Mouse (Mus musculus): ENCODE measurements around the gene Chid1.

Gene Chid1

DNA sequence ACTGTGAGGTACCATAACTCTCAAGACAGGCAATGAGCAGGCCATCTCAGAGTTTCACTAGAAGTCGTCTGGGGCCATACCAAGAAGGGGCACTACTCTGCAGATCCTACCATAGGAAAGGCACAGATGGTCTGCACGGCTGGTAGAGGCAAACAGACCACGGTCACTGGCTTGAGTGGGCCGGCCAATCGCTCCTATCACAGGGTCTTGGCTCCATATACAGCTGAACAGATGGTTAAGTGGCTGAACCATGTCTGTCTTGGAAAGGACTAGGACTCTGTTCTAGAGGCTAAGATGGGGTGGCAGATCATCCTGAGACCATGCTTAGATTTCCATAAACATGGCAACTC is 37.1 kb downstream of the Chid1 start:
- DNase-seq (ENCODE audit: low spot score in 2 of 2) = no peak

DNA sequence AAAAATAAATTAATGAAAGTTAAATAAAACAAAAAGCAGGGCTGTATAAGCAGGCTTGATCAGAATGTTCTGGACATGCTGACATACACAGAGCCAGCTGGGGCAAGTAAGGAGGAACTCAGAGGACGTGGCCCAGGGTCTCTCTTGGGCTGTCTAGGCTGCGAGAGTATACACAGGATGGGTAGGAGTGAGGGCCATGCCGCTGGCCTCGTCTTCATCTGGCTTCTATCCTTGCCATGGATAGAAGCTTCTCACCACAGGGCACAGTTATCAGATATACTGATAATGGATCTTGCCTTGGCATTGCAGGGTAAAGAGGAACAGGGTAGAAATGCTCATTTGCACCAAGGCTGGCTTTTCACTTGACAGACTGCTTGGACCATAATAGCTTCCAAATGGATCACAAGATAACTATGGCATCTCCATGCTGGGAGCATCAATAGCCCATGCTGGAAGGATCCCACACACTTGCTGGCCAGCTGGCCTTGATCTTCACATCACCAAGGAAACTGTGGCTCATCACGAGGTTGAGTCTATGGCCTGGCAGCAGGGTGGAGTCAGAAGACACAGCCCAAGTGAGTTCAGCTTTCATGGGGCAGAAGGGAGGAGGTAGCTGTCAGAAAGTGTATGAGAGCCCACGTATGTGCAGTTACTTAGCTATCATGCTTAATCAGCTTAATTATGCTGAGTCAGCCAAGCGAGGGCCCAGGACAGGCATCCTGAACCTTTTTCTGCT is 37.7 kb downstream of the Chid1 start:
- no peak for DNase-seq (ENCODE audit: low spot score in 2 of 2)

DNA sequence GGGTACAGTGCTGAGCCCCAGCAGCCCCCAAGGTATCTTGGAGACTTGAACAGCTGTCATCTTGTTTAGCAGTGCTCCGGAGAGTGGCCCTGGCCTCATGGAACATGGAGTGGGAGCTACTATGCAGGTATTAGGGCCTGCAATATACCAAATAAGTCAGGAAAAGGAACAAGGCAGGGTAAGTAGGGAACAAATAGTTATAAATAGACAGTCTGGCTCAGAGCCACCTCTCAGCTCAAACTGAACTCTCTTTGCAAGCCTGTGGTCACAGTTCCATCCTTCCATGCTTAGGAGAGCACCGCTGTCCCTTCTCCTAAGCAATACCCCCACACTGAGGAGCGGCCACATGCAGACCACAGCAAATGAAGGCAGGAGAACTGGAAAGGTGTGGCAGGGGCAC is 42.1 kb downstream of the Chid1 start:
- no peak for DNase-seq (ENCODE audit: low spot score in 2 of 2)

DNA sequence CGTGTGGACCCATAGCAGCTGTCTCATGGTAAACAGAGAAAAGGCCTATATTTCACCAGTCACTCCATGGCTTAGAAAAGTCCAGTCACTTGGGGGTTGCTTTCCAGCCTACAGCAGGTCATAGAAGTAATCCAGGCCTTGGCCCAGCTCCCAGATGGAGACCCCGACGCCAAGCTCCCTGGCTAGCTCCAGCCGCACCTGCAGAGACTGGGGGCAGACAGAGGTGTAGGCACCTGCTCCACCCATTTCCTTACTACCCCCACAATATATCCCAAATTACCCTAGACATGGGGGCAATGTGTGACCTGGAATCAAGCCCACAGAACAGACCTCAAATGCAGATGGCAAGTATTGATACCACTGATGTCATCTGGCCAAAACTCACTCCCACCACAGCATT is 43.7 kb downstream of the Chid1 start:
- DNase-seq (ENCODE audit: low spot score in 2 of 2) = no peak

DNA sequence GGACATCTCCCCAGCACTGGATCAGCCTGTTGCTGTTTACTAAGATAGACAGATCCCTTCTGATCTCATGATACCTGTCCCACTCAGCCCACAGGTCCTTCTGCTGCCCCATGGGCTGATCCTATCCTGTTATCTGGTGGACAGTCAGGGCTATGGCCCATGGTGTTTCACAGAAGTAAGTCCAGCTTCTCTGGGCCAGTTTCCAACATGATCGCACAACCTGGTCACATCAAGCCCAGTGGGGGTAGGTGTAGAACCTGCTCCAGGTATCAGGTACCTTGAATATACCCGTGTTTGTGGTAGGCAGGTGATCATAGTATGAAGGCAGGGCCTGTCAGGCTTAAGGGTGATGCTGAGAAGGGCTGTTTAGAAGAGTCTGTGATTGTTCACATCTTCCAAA is 44.3 kb downstream of the Chid1 start:
- no peak for DNase-seq (ENCODE audit: low spot score in 2 of 2)

DNA sequence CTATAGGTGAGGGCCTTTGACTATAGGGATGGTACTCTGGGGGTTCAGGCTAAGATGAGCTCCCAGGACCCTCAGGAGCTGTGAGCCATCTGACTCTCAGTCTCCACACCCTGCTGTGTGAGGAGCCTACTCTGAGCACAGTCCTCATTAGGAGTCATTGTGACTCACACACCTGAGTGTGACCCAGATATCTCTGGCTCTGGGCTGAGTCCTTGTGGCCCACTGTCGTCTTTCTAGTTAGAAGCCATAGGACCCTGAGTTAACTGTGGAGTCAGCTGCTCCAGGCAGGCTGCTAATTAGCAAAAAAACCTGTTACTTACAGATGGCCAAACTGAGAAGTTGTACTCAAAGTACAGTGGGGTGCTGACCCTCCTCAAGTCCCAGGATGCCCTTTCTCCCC is 45.9 kb downstream of the Chid1 start:
- DNase-seq (ENCODE audit: low spot score in 2 of 2) = no peak

DNA sequence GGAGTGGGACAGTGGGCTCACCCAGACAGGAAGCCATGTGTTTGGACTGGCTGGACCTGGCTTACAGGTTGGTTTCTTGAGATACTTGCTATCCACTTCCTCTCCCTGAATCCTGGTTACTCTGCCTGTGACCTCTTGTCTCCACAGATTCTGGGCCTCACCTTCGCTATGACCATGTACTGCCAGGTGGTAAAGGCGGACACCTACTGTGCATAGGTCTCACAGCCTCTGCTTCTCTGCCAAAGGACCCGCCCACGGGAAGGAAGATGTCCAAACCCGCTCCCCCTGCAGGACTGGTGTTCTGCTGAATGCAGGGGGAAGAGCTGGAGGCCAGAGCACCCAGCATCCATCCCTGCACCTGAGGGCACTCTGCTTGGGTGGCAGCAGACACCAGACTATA is 46.9 kb downstream of the Chid1 start:
- DNase-seq (ENCODE audit: low spot score in 2 of 2) = no peak

DNA sequence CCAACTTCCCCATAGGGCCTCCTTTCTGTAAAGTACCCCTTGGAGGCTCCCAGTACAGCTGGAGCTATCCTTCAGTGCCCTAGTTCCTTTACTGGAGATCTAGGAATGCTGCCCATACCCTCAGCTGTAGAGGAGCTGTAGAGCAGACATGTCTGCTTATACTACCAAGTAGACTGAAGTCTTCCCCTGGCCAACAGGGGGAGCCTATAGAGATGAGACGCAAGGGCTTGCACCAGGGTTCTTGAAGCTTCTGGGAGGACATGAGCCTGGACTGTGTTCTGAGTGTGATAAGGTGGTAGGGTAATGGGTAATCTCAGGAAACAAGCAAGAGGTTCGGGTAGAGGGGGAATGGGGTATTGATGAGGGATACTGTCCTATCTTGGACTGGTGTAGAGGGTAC is 48.5 kb downstream of the Chid1 start:
- DNase-seq (ENCODE audit: low spot score in 2 of 2) = no peak

DNA sequence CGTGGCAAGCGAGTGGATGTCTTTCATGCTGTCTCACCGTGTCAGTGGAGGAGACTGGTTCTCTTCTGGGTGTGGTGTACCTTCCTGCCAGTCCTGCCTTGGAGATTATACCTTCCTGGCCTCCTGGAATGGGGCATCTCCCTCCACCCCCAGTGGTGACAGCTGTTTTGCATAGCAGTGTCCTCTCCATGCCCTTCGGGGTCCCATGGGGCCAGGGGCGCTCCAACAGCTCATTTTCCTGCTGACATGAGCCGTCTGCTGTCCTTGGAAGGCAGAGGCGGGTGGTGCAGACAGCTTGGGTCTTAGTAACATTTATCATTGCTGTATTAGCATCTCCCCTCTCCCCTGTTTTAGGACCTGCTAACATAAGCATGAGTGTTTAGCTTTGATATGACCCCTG is 52.5 kb downstream of the Chid1 start:
- DNase-seq (ENCODE audit: low spot score in 2 of 2) = no peak

DNA sequence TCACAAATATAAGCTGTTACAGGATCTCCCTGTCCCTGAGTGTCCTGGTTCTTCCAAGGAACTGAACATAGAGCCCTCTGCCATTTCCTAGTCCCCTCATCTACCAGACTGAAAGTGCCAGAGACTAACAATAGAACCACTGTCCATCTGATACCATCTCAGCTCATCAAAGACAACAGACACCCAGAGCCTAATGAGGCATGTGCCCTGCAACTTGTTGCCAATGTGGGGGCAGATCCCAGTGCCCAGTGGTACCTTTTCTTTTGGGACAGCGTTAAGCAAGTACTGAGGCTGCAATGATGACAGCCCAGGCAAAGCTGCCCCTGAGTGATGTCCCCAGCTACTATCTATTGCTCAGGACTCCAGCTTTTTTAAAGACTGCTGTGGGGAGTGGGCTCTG is 53.4 kb downstream of the Chid1 start:
- DNase-seq (ENCODE audit: low spot score in 2 of 2) = no peak

DNA sequence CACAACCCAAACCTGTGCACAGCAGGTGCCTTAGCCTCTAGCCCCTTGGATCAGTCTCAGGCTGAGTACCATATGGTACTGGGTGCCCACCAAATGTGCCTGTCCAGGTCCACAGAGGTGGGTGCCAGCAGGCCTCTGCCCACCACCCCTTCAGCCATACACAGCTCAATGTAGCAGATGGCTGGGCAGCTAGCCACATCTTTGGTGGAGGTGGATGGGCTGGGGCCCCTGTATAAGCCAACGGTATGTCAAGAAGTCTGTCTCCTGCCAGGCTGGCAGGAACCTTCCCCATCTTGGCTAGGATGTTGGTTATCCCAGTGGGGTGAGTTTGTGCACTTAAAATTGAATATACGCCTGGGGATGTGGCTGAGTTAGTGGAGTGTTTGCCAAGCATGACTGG is 54.1 kb downstream of the Chid1 start:
- DNase-seq (ENCODE audit: low spot score in 2 of 2) = no peak

DNA sequence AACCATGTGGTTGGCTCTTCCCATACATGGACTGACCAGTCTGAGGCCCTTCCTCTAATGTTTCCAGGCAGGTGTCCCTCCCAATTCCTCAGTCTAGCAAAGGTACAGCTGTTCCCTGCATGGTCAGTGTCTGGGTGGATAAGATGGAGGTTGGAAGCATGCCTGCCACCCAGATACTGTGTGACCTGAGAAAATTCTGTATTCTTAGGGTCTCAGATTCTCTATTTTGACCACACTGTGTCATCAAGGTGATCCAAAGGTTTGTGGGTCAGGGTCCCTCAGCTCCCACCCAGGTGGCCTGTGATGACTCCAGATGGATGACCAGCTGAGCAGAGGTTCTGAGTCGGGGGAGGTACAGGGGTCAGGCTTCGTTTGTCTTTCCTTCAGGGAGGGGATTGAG is 54.5 kb downstream of the Chid1 start:
- no peak for DNase-seq (ENCODE audit: low spot score in 2 of 2)

DNA sequence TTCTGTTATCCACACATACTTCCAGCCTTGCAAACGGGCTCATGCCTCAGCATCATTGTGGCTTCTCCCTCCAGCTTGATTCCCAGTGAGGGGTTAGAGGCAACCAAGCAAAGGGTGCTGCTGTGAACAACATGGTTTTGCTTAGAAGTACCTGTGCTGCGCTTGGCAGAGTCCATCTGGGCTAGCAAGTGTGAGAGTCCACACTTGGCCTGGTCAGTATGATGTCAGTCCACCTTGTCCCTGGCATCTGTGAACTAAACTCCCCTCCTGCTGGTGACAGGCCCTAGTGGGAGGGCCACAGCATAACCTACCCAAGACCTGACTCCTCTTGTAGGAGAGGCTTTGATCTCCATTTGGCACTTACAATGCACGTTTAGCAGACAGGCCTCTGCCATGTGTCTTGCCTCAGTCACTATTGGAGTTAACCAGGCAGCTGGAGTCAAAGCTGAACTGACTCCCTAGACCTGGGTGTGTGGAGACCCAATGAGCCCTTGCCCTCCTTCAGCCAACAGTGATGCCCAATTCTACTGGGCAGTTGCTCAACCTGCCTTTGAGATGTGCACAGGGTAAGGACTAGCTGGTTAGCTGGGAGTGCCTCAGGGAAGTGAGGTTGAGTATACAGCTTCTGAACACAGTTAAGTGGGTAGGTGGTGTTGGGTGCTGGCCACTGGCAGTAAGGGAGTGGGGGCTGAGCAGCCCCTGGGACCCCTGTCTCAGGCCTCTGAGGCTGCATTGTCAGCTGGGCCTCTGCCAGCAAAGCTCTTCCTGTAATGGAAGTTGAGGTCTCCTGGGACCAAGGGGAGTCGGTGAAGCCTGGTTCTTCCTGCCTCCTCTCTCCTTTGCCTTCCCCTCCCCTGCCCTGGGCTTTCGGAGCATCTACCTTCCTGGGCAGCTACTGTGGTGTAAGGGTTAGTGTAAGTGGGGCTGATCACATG is 55.2 kb downstream of the Chid1 start:
- no peak for DNase-seq (ENCODE audit: low spot score in 2 of 2)

DNA sequence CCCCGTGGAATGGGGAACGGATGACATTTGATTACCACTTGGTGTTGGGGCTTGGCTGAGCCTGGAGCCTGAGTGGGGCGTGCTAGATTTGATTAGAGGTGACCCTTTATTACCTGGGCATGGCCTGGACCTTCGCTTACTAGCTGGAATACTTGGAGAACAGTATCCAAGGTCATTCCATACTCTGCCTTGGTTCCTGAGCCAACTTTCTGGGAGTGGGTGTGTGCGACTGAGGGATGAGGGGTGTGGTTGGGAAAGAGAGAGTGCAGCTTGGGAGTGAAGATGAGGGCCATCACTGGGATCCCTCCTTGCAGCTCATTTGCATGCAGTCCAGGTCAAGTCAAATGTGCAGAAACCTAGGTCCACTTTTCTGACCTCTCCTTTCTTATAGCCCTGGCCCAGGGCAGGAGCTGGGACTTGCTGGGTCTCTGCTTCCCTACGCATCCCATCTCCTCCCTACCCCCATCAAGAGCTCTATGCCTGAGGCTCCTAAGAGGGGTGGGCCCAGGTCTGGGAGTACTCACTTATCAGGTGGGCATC is 56.5 kb downstream of the Chid1 start:
- no peak for DNase-seq (ENCODE audit: low spot score in 2 of 2)

DNA sequence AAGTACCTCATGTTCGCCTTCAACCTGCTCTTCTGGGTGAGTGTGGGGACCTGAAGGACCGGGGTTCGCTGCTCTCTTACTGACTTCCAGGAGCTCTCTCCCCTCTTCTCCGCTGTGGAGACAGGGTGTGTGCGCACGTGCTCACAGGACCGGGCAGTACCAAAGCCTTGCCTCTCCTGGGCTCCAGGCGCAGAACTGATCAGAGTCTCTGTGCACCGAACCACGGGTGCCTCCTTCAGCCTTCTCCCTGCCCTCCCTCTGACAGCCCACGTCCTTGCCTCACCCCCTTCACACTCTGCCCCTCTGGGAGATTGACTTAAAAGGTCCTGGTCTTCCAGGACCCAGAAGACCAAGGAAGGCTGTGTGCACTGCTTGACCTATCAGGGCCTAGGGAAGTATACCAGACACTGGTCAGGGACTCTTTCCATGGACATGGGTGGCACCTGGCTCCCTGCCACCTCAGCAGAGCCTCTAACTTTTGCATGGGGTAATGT is 57.1 kb downstream of the Chid1 start:
- DNase-seq (ENCODE audit: low spot score in 2 of 2) = no peak

DNA sequence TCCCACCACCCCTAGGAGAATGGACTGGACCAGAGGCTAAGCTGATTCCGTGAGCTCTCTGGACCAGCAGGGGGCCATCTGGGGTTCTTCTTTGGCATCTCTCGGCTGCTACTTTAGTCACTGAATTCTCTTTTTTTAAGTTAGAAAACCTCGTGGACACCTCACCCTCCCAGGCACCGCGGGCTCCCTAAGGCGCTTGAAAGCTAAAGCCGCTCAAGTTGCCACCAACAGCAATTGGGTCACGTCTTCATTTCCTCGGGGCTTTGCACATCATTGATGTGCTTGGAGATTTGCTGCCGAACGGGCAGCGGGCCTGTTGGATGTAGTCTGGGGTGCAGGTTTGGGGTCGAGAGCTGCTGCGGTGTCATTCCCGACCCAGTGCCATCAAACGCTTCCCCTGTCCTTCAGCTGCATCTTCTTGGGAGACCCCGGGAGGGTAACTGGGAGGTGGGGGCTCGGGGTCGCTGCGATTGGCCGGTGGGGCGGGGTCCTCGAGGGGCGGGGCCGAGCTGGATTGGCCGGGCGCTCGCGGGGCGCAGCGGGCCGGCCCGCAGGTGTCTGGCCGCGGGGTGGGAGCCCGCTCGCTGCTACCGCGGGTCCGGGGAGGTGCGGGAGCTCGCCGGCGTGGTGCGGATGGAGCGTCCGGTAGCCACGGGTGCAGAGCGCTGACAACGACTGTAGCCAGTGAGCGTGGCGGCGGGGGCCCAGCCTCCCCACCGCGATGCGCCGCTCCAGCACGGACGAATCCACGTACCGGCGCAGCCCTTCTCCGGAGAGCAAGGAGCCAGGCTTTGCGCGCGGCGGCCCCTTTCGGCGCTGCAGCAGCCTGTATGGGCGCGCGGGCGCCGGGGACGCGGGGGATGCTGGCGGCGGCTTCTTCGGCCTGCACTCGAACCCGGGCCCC is 57.9 kb downstream of the Chid1 start:
- no peak for DNase-seq (ENCODE audit: low spot score in 2 of 2)

DNA sequence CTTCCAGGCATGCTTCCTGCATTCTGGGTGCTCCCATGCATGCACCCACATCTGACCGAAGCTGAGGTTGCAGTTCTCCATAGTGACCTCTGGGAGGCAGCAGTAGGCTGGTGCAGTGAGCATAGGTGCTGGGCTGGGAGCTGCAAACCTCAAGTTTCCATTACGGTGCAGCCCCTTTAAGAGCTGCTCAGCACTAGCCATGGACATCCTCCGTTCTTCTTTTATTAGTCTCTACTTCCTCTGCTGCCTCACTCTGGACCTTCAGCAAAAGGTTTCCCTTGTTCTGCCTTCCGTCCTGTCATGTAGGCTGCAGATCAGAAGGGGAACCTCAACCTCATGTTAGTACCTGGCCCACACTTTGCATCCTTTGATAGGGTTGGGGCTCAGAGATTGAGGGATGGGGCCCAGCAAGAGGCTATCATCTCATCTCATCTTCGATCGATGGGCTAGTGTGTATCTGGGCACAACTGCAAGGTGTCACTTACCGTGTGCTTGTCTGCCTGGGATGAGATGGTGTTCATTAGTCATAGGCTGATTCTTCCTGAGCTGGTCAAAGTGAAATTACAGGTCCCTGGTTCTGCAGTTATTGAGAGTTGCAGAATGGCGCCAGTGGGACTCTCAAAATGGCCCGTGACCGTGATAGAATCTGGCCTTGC is 58.7 kb downstream of the Chid1 start:
- DNase-seq (ENCODE audit: low spot score in 2 of 2) = peak; percentile 50 to 77

DNA sequence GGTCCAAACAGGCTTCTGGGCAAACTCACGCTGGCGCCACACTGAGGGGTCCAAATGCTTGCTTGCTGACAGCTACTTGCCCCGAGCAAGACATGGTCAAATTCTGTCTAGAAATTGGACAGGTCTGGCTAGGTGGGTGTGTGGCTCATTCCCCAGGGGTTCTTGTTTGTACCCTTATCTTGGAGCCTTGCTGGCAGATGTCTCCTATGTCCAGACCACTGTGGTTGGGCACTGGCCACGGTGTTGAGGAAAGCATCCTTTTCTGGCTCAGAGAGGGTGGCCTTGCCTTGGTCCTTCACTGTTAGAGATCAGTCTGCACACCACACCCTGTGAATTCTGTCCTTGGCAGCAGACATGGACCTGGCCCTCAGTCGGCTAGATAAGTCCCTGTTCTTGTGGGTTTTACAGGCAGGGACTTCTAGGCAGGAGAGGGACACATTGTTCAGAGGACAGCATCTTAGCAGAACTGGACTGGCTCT is 61.3 kb downstream of the Chid1 start:
- DNase-seq (ENCODE audit: low spot score in 2 of 2) = no peak

DNA sequence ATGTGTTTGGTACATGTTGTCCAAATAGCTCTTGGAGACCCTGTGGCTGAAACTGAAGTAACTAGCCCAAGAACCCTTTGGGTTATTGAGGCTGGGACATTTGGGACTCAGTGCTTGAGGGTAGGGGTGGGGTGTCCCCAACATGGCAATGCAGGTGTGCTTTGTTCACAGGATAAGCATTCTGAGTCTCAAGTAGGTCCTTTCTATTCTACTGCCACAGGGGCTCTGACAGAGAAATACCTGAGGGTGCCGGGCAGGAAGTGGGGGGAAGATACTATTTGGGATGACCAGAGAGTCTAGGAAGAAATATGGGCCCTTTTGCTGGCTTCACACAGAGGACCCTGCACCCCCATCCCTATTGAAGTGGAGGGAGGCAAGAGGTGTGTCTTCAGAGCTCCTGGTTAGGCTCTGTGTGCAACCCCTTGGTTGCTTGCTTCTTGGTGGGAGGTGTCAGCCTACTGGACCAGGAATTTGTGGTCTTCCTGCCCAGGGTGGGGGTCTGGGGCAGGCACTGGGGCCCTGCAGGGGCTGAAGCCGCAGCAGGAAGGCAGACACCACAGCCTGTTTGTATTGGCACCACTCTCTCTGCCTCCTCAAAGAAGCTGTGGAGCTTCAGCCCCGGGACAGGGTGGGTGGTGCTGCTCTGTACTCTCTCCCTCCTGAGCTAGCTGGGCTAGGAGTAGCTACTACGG is 61.9 kb downstream of the Chid1 start:
- no peak for DNase-seq (ENCODE audit: low spot score in 2 of 2)

DNA sequence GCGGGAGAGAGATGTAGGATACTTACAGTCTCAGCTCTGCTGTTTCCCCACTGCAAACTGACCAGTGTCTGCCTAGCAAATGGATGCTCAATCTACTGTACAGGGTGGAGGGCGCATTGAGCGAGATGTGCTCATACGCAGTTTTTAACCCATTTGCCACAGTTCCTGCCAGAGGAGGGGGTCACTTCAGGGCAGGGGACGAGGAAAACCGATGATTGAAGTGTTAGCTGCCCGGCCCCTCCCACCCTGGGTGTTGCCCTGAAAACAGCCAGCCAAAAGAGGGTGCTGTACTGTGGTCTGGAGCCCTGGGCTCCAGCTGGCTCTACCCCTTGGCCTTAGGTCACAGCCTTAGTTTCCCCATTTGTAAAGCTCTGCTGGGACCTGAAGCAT is 62.7 kb downstream of the Chid1 start:
- DNase-seq (ENCODE audit: low spot score in 2 of 2) = no peak
